Mouse (Mus musculus): Measurements from ENCODE around the gene Gpr4.

- TF ChIP-seq CTCF (conservative IDR thresholded peaks at IDR 0.05; ENCODE audit: low read length) (no peak), POU5F1 (IDR thresholded peaks at IDR 0.05; ENCODE audit: borderline replicate concordance, low read length) (no peak)
These were observed 35.1 kb upstream of the Gpr4 start for GRCm38 (mm10) chr7:19177216-19177615.

Data from E14TG2a.4 (cell line).